Mouse (Mus musculus): Measurements from ENCODE around the gene Proz. TPM values are rescaled to one million over a fixed set of nuclear protein-coding genes. Genes with fewer than 3 reads are reported as not detected.

Proz gene
- 0.56 and 0.98 TPM in 2 replicates for polyA plus RNA-seq (2016; fragmentation: Nextera tagmentation; extraction: Ambion mirVana)

DNA sequence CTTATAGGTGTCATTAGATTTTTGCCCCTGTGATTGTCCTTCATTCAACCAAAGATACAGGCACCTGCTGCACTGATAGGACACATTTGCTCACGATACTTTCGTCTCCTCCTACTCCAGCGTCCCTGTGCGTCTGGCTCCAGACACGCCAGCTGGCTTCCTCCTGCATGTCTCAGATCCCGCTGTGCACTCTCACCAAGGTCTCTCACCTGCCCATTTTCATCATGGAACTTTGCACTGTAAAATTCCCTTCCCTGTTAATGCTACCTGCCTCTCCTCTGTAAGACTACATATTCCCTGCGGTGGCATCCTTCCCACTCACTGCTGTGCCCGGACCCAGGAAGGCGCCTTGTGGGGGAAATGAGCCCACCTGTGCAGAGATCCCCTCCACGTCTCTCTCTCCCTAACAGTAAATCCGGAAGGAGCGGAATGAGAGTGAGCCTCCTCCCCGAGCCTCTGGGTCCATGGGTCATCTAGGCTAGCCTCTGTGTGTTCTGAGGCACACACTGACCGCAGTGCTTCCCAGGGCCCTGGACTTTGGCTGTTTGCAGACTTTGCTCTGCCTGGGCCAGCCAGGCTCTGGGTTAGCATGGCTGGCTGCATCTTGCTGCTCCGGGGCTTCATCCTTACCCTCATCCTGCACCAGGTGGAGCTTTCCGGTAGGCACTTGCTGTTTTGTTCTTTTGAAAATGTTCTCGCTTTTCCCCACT is at the start of gene Proz:
TSS of gene Proz (plus strand) at position 474 of the 710 bp plus-strand sequence.
- ATAC-seq (ENCODE audit: low FRiP score, low read depth) = no peak
- H3K36me3 ChIP-seq = no peaks in the 10 kb centered on the region
- H3K27ac ChIP-seq (replicated peaks) = no peak within 1 kb of the TSS
- H3K4me2 ChIP-seq (replicated peaks) = no peak within 1 kb of the TSS
- H3K9me3 ChIP-seq = no peaks in the 10 kb centered on the region
- no peaks in the 10 kb centered on the region for H3K27me3 ChIP-seq
- H3K4me1 ChIP-seq = no peaks in the 10 kb centered on the region
- no peak within 1 kb of the TSS for H3K4me3 ChIP-seq
- WGBS = 80% methylated on average over 17 of the region's 17 CpGs
- no peak within 1 kb of the TSS for H3K9ac ChIP-seq (replicated peaks)

DNA sequence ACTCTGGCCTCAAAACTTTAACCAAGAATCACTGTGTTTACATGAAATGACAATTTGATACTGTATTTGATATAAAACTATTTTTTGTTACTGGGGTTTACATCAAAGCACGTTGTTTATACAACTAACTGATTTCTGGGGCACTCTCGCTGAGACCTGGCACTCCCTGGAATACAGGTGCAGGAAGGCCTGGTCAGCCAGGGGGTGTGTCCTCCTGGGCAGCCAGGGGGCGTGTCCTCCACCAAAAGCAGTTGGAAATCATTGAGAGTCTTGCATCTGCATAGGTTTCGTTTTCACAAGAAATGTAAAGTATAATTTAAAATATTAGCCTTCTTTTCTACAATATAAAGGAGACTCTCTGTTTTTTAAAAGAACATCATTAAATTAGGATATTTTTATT is 41.2 kb upstream of the Proz start:
- Histone ChIP-seq H3K27me3 (no peaks in the 10 kb centered on the region), H3K4me1 (no peaks in the 10 kb centered on the region), H3K9ac (replicated peaks) (no peak overlapping the region), H3K4me3 (no peak overlapping the region), H3K27ac (replicated peaks) (no peak overlapping the region), H3K4me2 (replicated peaks) (no peak overlapping the region), H3K36me3 (peaks cover 59% of the 10 kb centered on the region), H3K9me3 (no peaks in the 10 kb centered on the region)
- WGBS = 69% methylated on average over 4 of the region's 4 CpGs
- no peak for ATAC-seq (ENCODE audit: low FRiP score, low read depth)

DNA sequence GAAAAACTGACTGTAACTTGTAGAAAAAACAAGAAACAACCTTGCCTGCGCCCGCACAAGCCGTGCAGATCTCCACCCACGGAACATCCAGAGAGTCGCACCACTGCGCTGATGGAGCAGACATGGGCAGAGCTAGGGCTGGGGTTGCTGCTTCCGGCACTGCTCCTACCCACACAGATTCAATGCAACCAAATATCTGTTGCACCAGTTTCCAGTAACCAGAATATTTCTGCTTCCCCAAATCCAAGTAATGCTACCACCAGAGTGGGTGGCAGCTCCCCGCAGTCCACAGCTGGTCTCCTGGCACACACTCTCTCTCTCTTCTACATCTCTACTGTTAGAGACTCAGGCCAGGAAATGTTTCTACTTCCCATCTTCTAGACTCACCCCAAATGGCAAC is 38.9 kb upstream of the Proz start:
- H3K36me3 ChIP-seq = peaks cover 41% of the 10 kb centered on the region
- H3K27me3 ChIP-seq = no peaks in the 10 kb centered on the region
- H3K4me2 ChIP-seq (replicated peaks) = no peak overlapping the region
- H3K4me1 ChIP-seq = no peaks in the 10 kb centered on the region
- WGBS = 92% methylated on average over 8 of the region's 8 CpGs
- no peak overlapping the region for H3K9ac ChIP-seq (replicated peaks)
- no peaks in the 10 kb centered on the region for H3K9me3 ChIP-seq
- H3K27ac ChIP-seq (replicated peaks) = no peak overlapping the region
- H3K4me3 ChIP-seq = no peak overlapping the region
- no peak for ATAC-seq (ENCODE audit: low FRiP score, low read depth)

DNA sequence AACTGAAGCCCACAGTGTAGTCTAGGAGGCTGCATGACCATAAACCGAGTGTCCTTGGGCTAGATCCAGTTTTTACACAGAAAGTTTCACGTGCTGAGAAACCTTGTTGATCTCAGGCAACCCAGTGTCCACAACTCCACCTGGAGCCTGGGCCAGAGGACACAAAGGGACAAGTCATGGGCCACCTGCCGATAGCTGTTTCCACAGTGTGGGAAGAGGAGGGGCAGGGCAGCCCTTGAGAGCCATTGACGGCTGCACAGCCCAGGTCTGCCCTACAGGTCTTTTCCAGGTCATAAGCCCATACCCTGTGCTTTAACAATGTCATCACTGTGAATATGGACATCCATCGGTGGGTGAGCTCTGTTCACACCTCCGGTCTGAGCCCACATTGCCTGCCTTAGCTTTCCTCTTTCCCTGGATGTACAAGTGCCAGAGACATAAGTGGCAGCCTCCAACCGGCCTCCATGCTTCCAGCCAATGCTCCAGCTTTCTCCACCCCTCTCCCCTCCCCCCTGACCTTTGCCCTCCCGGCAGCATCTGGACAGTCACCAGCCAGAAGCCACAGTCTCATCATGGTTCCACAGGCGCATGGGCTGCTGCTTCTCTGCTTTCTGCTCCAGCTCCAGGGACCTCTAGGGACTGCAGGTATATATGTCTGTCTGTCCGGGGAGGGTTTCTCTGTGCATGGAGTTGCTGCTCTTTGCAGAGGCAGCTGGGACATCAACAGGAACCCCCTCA is 35.1 kb upstream of the Proz start, which contains the start of gene F7:
TSS of gene F7 (plus strand) at position 548 of the 738 bp plus-strand sequence.
- Histone ChIP-seq H3K4me1 (no peaks in the 10 kb centered on the region), H3K9me3 (no peaks in the 10 kb centered on the region), H3K4me2 (replicated peaks) (no peak within 1 kb of the TSS), H3K27me3 (no peaks in the 10 kb centered on the region), H3K9ac (replicated peaks) (no peak within 1 kb of the TSS), H3K27ac (replicated peaks) (no peak within 1 kb of the TSS), H3K4me3 (no peak within 1 kb of the TSS), H3K36me3 (peaks cover 3% of the 10 kb centered on the region; the same call in 1 of the 2 replicates)
- no peak for ATAC-seq (ENCODE audit: low FRiP score, low read depth)
- WGBS = 64% methylated on average over 10 of the region's 10 CpGs

DNA sequence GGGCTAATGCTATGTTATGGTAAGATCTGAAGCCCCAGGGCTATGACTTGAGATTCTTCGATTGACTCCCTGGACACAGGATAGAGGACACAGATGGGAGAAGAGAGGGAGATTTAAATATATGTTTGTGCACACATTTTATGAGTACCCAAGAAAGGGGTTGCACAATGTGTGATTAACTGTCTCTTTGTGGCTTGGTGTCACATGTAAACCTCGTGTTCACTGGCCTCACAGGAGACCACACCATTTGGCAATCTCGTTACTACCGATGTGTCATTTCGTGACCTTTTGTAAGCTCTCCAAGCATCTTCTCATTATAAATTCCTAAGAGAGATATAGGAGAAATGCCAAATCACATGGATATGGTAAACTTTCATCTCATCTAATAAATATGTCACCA is 33.1 kb upstream of the Proz start:
- Histone ChIP-seq H3K27me3 (no peaks in the 10 kb centered on the region), H3K4me3 (no peak overlapping the region), H3K27ac (replicated peaks) (no peak overlapping the region), H3K4me1 (no peaks in the 10 kb centered on the region), H3K9me3 (no peaks in the 10 kb centered on the region), H3K4me2 (replicated peaks) (no peak overlapping the region), H3K9ac (replicated peaks) (no peak overlapping the region), H3K36me3 (no peaks in the 10 kb centered on the region)
- 83% methylated on average over 5 of the region's 5 CpGs for WGBS
- ATAC-seq (ENCODE audit: low FRiP score, low read depth) = no peak

DNA sequence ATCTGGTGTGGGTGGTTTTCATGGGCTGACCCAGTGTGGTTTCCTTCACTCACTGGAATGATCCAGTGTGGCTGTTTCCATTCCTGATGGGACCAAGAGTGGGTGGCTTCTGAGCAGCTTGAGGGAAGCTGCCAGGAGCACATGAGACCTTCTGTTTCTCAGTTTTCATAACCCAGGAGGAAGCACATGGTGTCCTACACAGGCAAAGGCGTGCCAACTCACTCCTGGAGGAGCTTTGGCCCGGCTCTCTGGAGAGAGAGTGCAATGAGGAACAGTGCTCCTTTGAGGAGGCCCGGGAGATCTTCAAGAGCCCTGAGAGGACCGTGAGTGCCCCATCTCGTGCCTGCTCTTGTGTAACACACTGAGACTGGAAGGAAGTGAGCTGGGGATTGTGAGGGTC is 32.2 kb upstream of the Proz start:
- no peaks in the 10 kb centered on the region for H3K4me1 ChIP-seq
- no peak overlapping the region for H3K27ac ChIP-seq (replicated peaks)
- no peak overlapping the region for H3K4me2 ChIP-seq (replicated peaks)
- no peaks in the 10 kb centered on the region for H3K9me3 ChIP-seq
- no peaks in the 10 kb centered on the region for H3K36me3 ChIP-seq
- no peak overlapping the region for H3K4me3 ChIP-seq
- 70% methylated on average over 5 of the region's 5 CpGs for WGBS
- no peaks in the 10 kb centered on the region for H3K27me3 ChIP-seq
- no peak overlapping the region for H3K9ac ChIP-seq (replicated peaks)
- ATAC-seq (ENCODE audit: low FRiP score, low read depth) = no peak

DNA sequence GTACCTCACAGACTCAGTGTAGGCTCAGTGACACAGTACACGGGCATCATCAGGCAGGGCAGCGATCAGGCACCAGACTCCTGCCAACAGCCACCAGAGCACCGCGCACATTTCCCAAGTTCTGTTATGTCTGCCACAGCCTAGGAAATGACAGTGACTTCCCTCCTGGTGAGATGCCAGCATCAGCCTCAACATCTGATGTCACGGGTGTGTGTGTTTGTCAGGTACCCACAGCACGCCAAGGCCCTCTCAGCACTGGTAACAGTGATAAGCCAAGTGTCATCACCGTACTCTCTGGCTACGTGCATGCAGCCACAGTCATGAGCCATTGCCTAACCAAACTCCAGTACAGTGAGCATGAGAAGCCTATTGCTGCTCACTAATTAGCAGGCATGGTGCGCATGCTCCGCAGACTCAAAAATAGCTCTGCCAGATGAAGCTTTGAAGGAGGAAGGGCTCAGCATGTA is 24.3 kb upstream of the Proz start:
- ATAC-seq (ENCODE audit: low FRiP score, low read depth) = no peak
- WGBS = 94% methylated on average over 10 of the region's 10 CpGs

DNA sequence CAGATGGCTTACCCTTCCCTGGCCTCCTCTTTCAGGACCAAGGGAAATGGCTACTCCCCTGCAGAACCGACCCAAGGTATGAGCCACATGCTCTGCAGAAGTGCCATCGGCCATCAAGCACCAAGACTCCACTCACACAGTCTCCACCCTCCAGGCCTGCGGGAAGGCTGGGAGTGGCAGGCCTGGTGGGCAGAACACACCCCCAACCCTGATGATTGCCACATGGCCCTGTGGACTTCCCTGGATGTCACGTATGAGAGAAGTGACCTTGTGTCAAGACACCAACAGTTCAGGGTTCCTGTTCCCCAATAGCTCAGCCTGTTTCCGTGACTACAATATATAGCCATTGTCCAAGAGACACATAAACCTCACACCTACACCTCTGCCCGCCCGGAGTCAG is 23.7 kb upstream of the Proz start, which contains the start of gene F10:
TSS of gene F10 (plus strand) at position 294 of the 400 bp plus-strand sequence.
- Histone ChIP-seq H3K4me2 (replicated peaks) (no peak within 1 kb of the TSS), H3K27ac (replicated peaks) (no peak within 1 kb of the TSS), H3K36me3 (no peaks in the 10 kb centered on the region), H3K4me1 (no peaks in the 10 kb centered on the region), H3K4me3 (no peak within 1 kb of the TSS), H3K9me3 (no peaks in the 10 kb centered on the region), H3K27me3 (0 out of 2 replicates have a peak, but pooled peaks cover 15% of the 10 kb centered on the region), H3K9ac (replicated peaks) (no peak within 1 kb of the TSS)
- ATAC-seq (ENCODE audit: low FRiP score, low read depth) = no peak
- 84% methylated on average over 7 of the region's 7 CpGs for WGBS

More for the DNA sequence above, 24.3 kb upstream of the Proz start:
- Histone ChIP-seq H3K4me2 (replicated peaks) (no peak overlapping the region), H3K9ac (replicated peaks) (no peak overlapping the region), H3K36me3 (no peaks in the 10 kb centered on the region), H3K9me3 (no peaks in the 10 kb centered on the region), H3K4me1 (no peaks in the 10 kb centered on the region), H3K27me3 (0 out of 2 replicates have a peak, but pooled peaks cover 12% of the 10 kb centered on the region), H3K4me3 (no peak overlapping the region), H3K27ac (replicated peaks) (no peak overlapping the region)

DNA sequence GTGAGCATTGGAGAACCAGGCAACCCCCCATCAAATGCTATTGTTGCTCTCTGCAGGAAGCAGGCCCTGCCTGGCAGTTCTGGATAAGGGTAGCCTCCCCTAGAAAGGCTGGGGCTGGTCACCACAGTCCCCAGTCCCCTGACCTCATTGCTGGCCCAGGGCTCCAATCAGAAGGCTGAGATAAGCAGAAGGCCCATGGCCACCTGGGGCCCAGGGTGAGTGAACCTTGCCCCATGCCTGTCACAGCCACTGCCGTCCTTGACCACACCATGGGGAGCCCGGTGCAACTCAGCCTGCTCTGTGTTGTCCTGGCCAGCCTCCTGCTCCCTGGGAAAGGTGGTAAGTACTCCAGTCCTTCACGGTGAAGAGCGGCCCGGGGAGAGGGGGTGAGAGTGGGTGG is 23.1 kb upstream of the Proz start:
- H3K27me3 ChIP-seq = 0 out of 2 replicates have a peak, but pooled peaks cover 15% of the 10 kb centered on the region
- H3K36me3 ChIP-seq = no peaks in the 10 kb centered on the region
- WGBS = 32% methylated on average over 5 of the region's 5 CpGs
- H3K4me2 ChIP-seq (replicated peaks) = no peak overlapping the region
- H3K27ac ChIP-seq (replicated peaks) = no peak overlapping the region
- no peaks in the 10 kb centered on the region for H3K9me3 ChIP-seq
- H3K4me1 ChIP-seq = no peaks in the 10 kb centered on the region
- no peak for ATAC-seq (ENCODE audit: low FRiP score, low read depth)
- no peak overlapping the region for H3K9ac ChIP-seq (replicated peaks)
- no peak overlapping the region for H3K4me3 ChIP-seq

DNA sequence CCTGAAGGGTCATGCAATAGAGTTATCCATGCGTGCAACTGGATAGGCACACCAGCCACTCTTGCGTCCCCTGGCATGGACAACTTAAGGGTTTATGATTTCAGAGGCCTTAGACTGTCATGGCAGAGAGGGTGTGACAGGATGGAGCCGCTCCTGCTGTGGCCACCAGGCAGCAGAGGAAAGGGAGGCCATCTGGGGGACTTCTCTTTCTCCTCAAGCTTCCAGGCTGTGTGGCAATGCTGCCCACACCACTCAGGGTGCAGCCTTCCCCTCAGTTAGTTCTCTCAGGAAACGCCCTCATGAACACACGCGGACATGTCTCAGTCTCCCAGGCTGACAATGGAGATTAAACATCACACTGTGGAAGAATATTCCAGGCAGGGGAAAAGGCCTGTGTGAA is 21.7 kb upstream of the Proz start:
- Histone ChIP-seq H3K9ac (replicated peaks) (no peak overlapping the region), H3K4me2 (replicated peaks) (no peak overlapping the region), H3K36me3 (no peaks in the 10 kb centered on the region), H3K27me3 (0 out of 2 replicates have a peak, but pooled peaks cover 15% of the 10 kb centered on the region), H3K27ac (replicated peaks) (no peak overlapping the region), H3K4me3 (no peak overlapping the region), H3K4me1 (no peaks in the 10 kb centered on the region), H3K9me3 (no peaks in the 10 kb centered on the region)
- ATAC-seq (ENCODE audit: low FRiP score, low read depth) = no peak
- WGBS = 73% methylated on average over 6 of the region's 6 CpGs

DNA sequence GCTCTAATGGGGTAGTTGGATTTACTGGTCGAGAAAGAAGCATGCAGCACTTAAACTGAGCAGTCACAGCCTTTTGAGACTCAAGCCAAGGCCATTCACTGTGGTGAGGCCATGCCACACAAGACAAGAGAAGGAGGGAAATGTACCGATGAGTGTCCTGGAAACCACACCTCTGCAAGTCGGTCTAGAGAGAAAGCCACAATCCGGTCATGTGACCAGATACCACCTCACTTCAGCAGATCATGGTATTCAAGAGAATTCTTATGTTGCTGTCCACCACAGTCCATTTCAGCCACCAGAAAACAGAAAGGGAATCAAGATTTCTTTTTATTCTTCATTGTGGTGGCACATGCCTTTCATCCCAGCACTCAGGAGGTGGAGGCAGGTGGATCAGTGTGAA is 19.3 kb upstream of the Proz start:
- no peak for ATAC-seq (ENCODE audit: low FRiP score, low read depth)

DNA sequence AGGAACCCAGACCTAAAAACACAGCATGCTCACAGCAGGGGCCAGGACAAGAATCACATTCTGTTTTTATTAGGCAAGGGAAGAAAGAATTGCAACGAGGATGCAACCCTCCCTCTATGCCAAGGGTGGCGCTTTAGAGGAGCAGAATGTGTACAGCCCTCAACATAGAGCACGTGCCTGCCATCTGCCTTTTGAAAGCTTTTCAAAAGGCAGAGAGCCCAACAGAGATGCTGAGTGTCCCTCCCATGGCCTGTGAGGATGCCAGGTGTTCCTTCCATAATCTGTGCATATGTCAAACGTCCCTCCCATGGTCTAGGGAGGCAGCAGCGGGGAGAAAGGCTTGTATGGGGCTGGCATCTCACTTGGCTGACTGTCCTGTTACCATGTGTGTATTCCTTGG is 13.1 kb upstream of the Proz start:
- Histone ChIP-seq H3K27ac (replicated peaks) (no peak overlapping the region), H3K36me3 (no peaks in the 10 kb centered on the region), H3K4me3 (no peak overlapping the region), H3K4me1 (no peaks in the 10 kb centered on the region), H3K9me3 (no peaks in the 10 kb centered on the region), H3K27me3 (0 out of 2 replicates have a peak, but pooled peaks cover 8% of the 10 kb centered on the region), H3K9ac (replicated peaks) (no peak overlapping the region), H3K4me2 (replicated peaks) (no peak overlapping the region)
- no peak for ATAC-seq (ENCODE audit: low FRiP score, low read depth)
- 64% methylated on average over 5 of the region's 5 CpGs for WGBS

More for the DNA sequence above, 19.3 kb upstream of the Proz start:
- no peak overlapping the region for H3K27ac ChIP-seq (replicated peaks)
- H3K9me3 ChIP-seq = no peaks in the 10 kb centered on the region
- WGBS = 88% methylated on average over 4 of the region's 4 CpGs
- H3K4me1 ChIP-seq = no peaks in the 10 kb centered on the region
- H3K9ac ChIP-seq (replicated peaks) = no peak overlapping the region
- no peak overlapping the region for H3K4me2 ChIP-seq (replicated peaks)
- 0 out of 2 replicates have a peak, but pooled peaks cover 11% of the 10 kb centered on the region for H3K27me3 ChIP-seq
- no peak overlapping the region for H3K4me3 ChIP-seq
- H3K36me3 ChIP-seq = no peaks in the 10 kb centered on the region
